Mouse (Mus musculus) forebrain, embryonic 14.5 days (tissue): ENCODE measurements around the gene Rab11fip3. TPM values are rescaled to one million over a fixed set of nuclear protein-coding genes. Genes with fewer than 3 reads are reported as not detected.

ENCODE experiments used
- ATAC-seq: fragments of 200-750 bp; cut with Nextera tagmentation; 2 replicates; pipeline ENCODE4 v1.8.0; 2017; ENCODE audit warnings: mild to moderate bottlenecking, moderate library complexity
- DNase-seq: peaks from one replicate; pipeline ENCODE4 v3.0.0-alpha.2; 2015; ENCODE audit warnings: low spot score
- H3K27ac ChIP-seq: fragments of 300-500 bp; sonication (generic); 2 replicates; pipeline ENCODE4 v1.5.1; 2014; ENCODE audit warnings: low read depth, mild to moderate bottlenecking, control low read depth, low read length, moderate library complexity
- H3K27me3 ChIP-seq: fragments of 300-500 bp; sonication (generic); replicated peaks from 2 replicates; pipeline ENCODE4 v1.6.1; 2014; ENCODE audit warnings: low read length, control low read depth, mixed read lengths; ENCODE audit not compliant: control insufficient read depth, insufficient read depth
- H3K36me3 ChIP-seq: fragments of 300-500 bp; sonication (generic); 2 replicates; pipeline ENCODE4 v1.6.1; 2014; ENCODE audit warnings: low read length, control low read depth; ENCODE audit not compliant: control insufficient read depth, insufficient read depth
- H3K4me1 ChIP-seq: fragments of 300-500 bp; sonication (generic); 2 replicates; pipeline ENCODE4 v1.6.1; 2014; ENCODE audit warnings: antibody characterized with exemption, low read length, control low read depth; ENCODE audit not compliant: control insufficient read depth, insufficient read depth
- H3K4me2 ChIP-seq: fragments of 300-500 bp; sonication (generic); 2 replicates; pipeline ENCODE4 v1.6.1; 2014; ENCODE audit warnings: mild to moderate bottlenecking, control low read depth, low read length
- H3K4me3 ChIP-seq: fragments of 300-500 bp; sonication (generic); 2 replicates; pipeline ENCODE4 v1.5.1; 2014; ENCODE audit warnings: low read depth, low read length, control low read depth
- H3K9ac ChIP-seq: fragments of 300-500 bp; sonication (generic); 2 replicates; pipeline ENCODE4 v1.6.1; 2014; ENCODE audit warnings: mild to moderate bottlenecking, low read length, control low read depth, moderate library complexity
- H3K9me3 ChIP-seq: fragments of 300-500 bp; sonication (generic); replicated peaks from 2 replicates; pipeline ENCODE4 v1.6.1; 2016; ENCODE audit warnings: low read length, control low read depth, mixed read lengths; ENCODE audit not compliant: control insufficient read depth
- WGBS: fragments of 180-500 bp; shearing (Covaris S2); extraction: QIAGEN DNeasy Blood & Tissue Kit; methylation state at CpG from one replicate; pipeline ENCODE4 v1.1.7; 2014; 5-methylcytosine and 5-hydroxymethylcytosine counted together
- polyA plus RNA-seq: library from polyadenylated mRNA; unstranded; fragments of >200 nt; fragmentation: Nextera tagmentation; extraction: Ambion mirVana; gene quantifications from 2 replicates; pipeline ENCODE4 v1.2.1, GENCODE M21; 2014

Gene Rab11fip3
- polyA plus RNA-seq, 1 experiment from 2014 or later: 15.2 TPM

DNA sequence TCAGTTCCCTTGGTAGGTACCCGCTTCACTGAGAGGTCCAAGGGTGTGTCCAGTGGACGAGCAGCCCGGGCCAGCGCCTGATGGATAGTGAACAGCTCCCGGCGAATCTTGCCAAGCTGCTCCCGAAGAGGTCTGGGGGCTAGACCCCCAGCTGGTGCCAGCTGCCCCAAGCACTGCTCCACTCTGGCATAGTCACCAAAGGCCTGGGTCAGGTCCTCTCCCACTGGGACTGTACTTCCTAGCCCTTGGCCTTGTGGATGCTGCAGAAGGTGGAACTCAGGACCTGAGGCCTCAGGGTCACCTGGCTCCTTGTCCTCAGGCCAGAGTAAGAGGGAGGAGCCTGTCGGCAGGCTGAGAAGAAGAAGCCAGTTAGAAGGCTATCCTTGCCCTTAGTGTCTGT is 122.5 kb downstream of the Rab11fip3 start:
- 81% methylated on average over 8 of the region's 8 CpGs for WGBS
- H3K9me3 ChIP-seq: no peaks in the 10 kb centered on the region
- no peak overlapping the region for H3K9ac ChIP-seq
- H3K4me3 ChIP-seq: no peak overlapping the region
- DNase-seq (no peak), ATAC-seq (no peak)
- H3K27ac ChIP-seq: no peak overlapping the region
- H3K36me3 ChIP-seq: no peaks in the 10 kb centered on the region
- peaks cover 20% of the 10 kb centered on the region for H3K27me3 ChIP-seq
- no peak overlapping the region for H3K4me2 ChIP-seq
- H3K4me1 ChIP-seq: no peaks in the 10 kb centered on the region; the same call in 1 of the 2 replicates

DNA sequence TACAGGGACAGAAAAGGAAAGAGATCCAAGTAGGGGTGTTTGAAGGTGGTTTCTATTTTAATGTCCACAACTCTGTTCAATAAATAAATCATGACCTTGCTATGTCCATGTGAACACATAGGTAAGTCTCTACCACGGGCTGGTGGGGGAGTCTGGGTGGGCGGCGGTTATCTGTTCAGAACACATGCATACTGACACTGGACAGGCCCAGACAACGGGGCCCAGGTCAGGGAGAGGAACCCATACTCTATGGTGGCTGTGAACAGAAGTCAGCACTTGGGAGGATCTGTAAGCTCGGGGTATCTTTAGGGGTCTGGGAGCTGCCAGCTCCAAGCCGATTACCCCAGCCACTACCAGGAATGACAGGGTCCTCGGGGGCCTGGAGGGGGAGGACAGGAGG is 123.0 kb downstream of the Rab11fip3 start:
- H3K4me2 ChIP-seq: no peak overlapping the region
- H3K9ac ChIP-seq: no peak overlapping the region
- H3K27me3 ChIP-seq: peaks cover 14% of the 10 kb centered on the region
- no peaks in the 10 kb centered on the region for H3K36me3 ChIP-seq
- ATAC-seq: no peak
- no peak overlapping the region for H3K4me3 ChIP-seq
- WGBS: 76% methylated on average over 7 of the region's 7 CpGs
- no peaks in the 10 kb centered on the region for H3K4me1 ChIP-seq
- H3K27ac ChIP-seq: no peak overlapping the region
- no peaks in the 10 kb centered on the region for H3K9me3 ChIP-seq
- DNase-seq: no peak

DNA sequence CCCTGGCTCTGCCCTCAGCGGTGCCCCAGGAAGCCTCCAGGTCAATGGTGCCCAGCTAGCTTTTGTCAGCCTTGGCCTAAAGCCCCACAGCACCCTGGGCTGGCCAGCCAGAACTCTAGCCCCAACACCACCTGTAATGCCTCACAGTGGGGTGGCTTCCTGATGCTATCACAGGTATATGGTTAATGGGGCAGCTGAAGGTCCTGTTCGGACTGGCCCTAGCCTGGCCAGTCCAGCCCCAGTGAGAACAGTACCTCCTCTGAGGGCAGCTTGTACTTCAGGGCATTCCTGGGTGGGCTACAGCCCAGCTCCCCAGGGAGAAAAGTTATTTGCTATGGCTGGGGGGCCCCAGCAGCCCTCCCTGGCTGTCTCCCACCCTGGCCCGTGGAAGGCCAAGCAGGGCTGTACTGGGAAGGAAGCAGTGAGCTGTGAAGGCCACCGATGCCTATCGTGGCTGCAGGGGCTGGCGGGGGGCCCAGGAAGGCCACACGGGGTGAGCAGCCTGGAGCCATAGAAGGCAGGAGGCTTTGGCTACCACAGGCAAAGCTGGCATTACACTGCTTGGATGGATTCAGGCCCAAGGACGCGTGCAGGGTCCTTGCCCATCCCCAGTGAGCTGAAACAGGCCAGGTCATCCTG is 123.7 kb downstream of the Rab11fip3 start:
- ATAC-seq (no peak), DNase-seq (no peak)
- Histone ChIP-seq H3K4me2 (no peak overlapping the region), H3K4me1 (0 out of 2 replicates have a peak, but pooled peaks cover 5% of the 10 kb centered on the region), H3K9ac (no peak overlapping the region), H3K27ac (no peak overlapping the region), H3K4me3 (no peak overlapping the region), H3K36me3 (no peaks in the 10 kb centered on the region), H3K27me3 (peaks cover 7% of the 10 kb centered on the region), H3K9me3 (no peaks in the 10 kb centered on the region)
- 60% methylated on average over 9 of the region's 9 CpGs for WGBS

DNA sequence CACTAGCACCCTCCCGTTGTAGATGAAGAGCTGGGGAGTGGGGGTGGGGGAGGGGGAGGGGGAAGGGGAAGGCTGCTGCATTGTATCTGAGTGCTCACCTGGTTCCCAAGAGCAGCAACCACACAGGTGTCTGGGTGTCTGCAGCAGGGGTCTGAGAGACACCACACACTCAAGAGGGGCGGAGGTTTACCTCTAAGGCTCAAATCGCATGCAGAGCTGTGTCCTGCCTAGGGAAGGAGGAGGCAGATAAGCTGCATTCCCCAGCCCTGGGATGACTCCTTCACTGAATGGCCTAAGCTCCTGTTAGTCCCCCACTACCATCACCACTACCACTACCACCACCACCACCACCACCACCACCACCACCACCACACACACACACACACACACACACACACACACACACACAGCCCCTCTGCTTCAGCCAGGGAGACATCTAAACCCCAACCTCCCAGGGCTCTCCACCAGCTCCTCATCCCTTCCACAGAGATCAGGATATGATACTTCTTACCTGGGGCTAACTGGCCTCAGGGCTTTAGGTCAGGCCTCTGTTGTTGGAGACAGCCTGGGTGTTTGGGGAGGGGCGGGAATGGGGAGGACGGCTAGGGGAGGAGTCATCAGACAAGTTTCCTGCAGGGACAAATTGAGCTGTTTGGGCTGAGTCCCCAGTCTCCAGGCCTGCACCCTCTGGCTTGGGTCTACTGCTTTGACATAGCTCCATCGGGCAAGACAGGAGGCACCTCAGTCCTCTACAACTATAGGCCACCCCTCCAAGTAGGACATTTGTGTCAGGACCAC is 124.8 kb downstream of the Rab11fip3 start, which contains the start of the genes Pigq and Nhlrc4:
TSS of gene Pigq (minus strand) at position 571 of the 798 bp plus-strand sequence.
TSS of gene Nhlrc4 (minus strand) at position 596 of the 798 bp plus-strand sequence.
- Histone ChIP-seq H3K4me1 (0 out of 2 replicates have a peak, but pooled peaks cover 5% of the 10 kb centered on the region), H3K4me3 (no peak within 1 kb of the TSS), H3K36me3 (no peaks in the 10 kb centered on the region), H3K9me3 (no peaks in the 10 kb centered on the region), H3K27me3 (no peaks in the 10 kb centered on the region), H3K4me2 (no peak within 1 kb of the TSS), H3K9ac (no peak within 1 kb of the TSS), H3K27ac (no peak within 1 kb of the TSS)
- DNase-seq (no peak), ATAC-seq (no peak)
- WGBS: 57% methylated on average over 6 of the region's 6 CpGs

DNA sequence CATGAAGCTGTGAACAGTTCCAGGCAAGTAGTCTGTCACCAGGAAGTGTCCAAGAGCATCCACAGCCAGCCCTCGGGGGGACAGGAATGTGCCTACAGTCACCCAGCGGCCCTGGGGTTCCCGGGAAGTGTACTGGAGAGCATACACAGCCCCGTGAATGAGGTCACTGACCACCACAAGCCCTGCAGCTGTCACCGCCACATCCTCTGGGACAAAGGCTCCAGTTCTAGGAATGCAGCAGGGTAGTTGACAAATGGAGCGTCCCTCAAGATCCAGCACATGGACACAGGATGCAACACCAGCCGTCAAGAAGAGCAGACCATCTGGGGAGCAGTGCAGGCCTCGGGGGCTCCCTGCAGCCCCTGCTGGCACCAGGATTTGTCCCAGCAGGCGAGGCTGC is 125.6 kb downstream of the Rab11fip3 start:
- no peaks in the 10 kb centered on the region for H3K27me3 ChIP-seq
- H3K4me1 ChIP-seq: 0 out of 2 replicates have a peak, but pooled peaks cover 5% of the 10 kb centered on the region
- H3K36me3 ChIP-seq: no peaks in the 10 kb centered on the region
- no peak overlapping the region for H3K4me2 ChIP-seq
- H3K27ac ChIP-seq: no peak overlapping the region
- H3K9me3 ChIP-seq: no peaks in the 10 kb centered on the region
- 77% methylated on average over 9 of the region's 9 CpGs for WGBS
- H3K9ac ChIP-seq: no peak overlapping the region
- no peak overlapping the region for H3K4me3 ChIP-seq
- DNase-seq: no peak
- no peak for ATAC-seq

DNA sequence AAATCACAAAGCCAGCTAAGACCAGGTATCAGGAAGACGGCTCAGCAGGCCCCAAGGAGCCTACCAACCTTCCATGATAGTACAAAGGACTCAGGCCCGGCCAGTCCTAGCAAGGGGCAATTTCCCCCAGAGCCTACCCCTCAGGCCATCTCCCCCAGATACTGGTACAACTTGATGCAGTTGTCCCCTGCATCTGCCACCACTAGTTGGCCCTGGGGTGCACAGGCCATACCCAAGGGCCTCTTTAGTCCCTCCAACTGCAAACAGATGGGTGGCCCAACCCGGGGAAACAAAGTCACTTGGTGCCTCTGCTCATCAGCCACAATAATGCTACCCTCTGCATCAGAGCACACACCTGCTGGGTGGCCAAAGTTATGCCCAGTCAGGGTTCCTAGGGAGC is 126.1 kb downstream of the Rab11fip3 start:
- H3K27me3 ChIP-seq: no peaks in the 10 kb centered on the region
- H3K27ac ChIP-seq: no peak overlapping the region
- no peaks in the 10 kb centered on the region for H3K9me3 ChIP-seq
- H3K36me3 ChIP-seq: no peaks in the 10 kb centered on the region
- no peak overlapping the region for H3K4me3 ChIP-seq
- DNase-seq (no peak), ATAC-seq (no peak)
- H3K4me2 ChIP-seq: no peak overlapping the region
- 82% methylated on average over 3 of the region's 3 CpGs for WGBS
- H3K4me1 ChIP-seq: 0 out of 2 replicates have a peak, but pooled peaks cover 5% of the 10 kb centered on the region
- H3K9ac ChIP-seq: no peak overlapping the region

DNA sequence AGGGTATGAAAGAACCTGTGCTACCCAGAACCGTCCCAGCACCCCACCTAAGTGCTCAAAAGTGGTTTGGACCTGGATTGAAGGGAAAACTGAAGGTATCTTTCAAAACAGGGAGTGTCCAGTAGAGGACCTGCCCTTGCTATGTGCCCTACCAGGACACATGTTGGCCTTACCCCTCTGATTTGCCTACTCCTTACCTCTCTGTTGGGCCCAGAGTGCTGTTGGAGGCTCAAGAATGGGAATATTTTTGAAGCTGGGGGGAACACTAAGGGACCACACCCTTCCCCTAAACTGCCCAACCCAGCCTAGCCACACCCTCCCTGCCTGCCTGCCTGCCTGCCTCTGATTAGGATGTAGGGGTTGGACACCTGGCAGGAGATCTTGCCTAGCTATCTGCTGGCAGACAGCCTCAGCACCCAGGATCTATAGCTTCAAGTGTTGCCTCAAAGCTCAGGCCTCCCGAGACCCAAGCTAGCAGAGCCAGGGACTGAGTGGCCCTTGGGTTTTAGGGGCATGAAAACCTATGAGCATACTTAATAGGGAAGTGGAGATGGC is 126.7 kb downstream of the Rab11fip3 start:
- Histone ChIP-seq H3K27ac (no peak overlapping the region), H3K4me1 (0 out of 2 replicates have a peak, but pooled peaks cover 5% of the 10 kb centered on the region), H3K4me3 (no peak overlapping the region), H3K36me3 (no peaks in the 10 kb centered on the region), H3K9me3 (no peaks in the 10 kb centered on the region), H3K4me2 (no peak overlapping the region), H3K27me3 (no peaks in the 10 kb centered on the region), H3K9ac (no peak overlapping the region)
- DNase-seq: no peak
- ATAC-seq: 0 out of 2 replicates have a peak, but pooled peaks have one; percentile 18
- 91% methylated on average over 2 of the region's 2 CpGs for WGBS

DNA sequence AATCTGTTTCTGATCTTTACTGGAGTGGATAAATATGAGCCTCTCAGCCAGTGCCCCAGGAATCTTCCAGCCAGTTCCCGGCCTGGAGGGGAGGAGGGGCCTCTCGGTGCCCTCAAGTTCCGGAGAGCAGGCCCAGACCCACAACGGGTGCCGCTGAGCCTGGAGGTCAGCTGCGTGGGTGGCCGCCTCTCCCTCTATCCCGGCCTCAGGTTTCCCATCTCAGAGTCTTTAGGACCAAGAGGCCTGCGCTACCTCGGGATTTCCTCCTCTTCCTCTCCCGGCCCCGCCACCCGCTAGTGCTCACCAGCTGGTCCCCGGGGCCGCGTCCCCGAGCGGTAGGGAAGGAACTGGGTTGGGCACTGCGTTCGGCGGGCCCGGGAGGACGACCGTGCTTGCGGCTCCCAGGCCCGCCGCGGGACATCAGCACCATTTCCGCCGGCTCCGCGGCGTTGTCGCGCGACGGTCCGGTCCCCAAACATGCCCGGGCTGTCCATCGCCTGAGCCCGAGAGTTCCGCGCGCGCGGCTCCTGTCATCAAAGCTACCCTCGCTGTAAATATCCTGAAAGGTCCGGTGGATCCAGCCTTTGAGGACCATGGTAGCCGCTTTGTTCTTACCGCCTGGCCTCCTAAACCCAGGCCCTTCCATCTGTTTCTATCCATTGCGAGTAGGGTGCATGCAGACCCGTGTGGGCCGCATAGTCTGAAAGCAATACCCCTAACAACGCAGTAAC is 127.7 kb downstream of the Rab11fip3 start:
- Histone ChIP-seq H3K27me3 (no peaks in the 10 kb centered on the region), H3K9me3 (no peaks in the 10 kb centered on the region), H3K4me1 (0 out of 2 replicates have a peak, but pooled peaks cover 5% of the 10 kb centered on the region), H3K9ac (peak overlapping the region; percentile 96), H3K36me3 (peaks cover 6% of the 10 kb centered on the region), H3K4me2 (peak overlapping the region; percentile 78), H3K4me3 (peak overlapping the region; percentile 81), H3K27ac (peak overlapping the region; percentile 84)
- WGBS: 2% methylated on average over 49 of the region's 54 CpGs
- DNase-seq (peak; percentile 72), ATAC-seq (peak; percentile 76)
